Mouse (Mus musculus) lung, postnatal 25 days (tissue): Measurements from ENCODE around the gene 4931422A03Rik.
"Not testable (repeated sequence)": the region's sequence is repeated elsewhere in the genome, so short reads cannot be mapped to it uniquely, and the experiment has no call there.

Experiments used
- DNase-seq: peaks from one replicate; pipeline ENCODE4 v3.0.0; 2022; ENCODE audit warnings: low spot score

The 4931422A03Rik gene

DNA sequence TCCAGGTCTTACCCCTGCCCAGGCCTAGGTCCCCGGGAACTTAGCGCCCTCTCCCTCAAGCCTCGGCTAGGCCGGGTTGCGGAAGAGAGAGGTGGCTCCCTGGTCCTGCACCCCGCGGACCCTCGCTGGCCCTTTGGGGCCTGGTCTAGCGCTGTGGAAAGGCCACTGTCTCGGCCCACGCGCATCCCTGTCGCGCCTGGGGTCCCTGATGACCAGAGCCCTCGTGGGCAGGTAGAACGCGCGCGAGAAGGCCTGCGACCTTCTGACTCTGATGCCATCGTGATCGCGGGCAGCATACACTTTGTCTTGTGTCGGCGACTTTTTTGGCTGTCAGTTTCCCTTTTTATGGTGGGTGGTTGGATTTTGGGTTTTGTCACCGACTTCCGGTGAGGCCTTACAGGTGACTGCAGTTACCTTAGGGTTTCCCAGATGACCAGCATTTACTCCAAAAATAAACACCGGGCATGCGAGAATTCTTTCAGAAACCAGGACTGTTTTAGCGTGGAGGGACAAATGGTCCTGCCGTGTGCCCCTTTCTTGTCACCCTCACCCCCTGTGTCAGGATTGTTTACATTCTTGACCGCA lies at the start of gene 4931422A03Rik:
4931422A03Rik (minus strand) TSS at position 223 of the 585 bp plus-strand sequence.
- no peak for DNase-seq

DNA sequence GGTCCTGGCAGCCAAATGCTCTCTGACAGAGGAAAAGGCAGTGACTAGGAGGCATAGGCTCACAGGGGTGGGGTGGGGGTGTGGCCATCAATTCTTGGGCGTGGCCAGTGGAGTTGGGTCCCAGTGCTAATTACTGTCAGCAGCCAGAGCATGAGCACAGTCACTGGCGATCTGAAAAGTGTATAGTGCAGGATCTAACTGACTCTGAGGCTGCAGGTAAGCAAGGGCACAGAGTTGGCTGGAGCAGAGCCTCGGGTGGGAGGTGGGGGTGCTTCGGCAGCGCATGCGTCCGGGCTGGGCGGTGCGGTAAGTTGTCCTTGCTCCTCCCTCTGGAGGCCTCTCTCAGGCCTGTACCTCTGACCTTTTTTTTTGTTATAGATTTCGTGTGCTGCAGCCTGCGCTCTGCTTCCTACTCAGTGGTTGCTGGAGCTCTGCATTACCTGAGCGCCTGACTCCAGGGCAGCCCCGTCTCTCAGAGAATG lies 41.6 kb upstream of the 4931422A03Rik start, which contains the start of gene Cd59b:
Cd59b (plus strand) TSS at position 146 of the 482 bp plus-strand sequence.
- peak; percentile 37 for DNase-seq

- DNase-seq: not testable (repeated sequence)
Observed at GRCm38 (mm10) chr2:104068450-104068849, 40.3 kb upstream of the 4931422A03Rik start, which contains the start of gene Gm10799. TSS of gene Gm10799 (minus strand) at chr2:104068550.

- DNase-seq: not testable (repeated sequence)
Observed at GRCm38 (mm10) chr2:104065526-104065925, 37.4 kb upstream of the 4931422A03Rik start, which contains the start of gene Gm10912. TSS of gene Gm10912 (plus strand) at chr2:104065826.

DNA sequence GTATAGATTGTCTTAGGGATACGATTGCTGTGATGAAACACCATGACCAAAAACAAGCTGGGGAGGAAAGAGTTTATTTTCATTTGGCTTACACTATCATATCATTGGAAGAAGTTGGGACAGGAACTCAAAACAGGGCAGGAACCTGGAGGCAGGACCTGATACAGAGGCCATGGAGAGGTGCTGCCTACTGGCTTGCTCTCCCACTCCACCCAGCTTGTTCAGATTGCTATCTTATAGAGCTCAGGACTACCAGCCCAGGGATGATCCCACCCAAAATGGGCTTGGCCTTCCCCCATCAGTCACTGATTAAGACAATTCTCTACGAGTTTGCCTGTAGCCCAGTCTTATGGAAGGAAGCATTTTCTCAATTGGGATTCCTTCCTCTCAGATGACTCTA lies 36.0 kb upstream of the 4931422A03Rik start:
- no peak for DNase-seq

DNA sequence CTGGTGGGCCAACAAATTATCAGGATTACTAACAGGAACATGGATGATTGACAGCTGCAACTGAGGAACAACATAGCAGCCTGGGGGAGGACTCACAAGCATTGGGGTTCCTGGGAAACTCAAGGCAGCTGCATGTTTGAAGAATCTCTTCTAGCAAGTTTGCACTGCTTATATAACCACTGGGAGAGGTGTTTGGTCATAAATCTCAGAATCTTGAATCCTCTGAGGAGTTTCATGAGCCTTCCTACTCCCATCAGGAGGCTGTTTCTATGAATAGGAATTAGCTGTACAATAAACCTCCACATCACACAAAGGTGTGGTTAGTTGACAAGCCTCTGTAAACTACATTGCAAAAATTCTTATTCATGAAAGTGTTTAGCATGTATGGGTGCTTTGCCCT lies 34.5 kb upstream of the 4931422A03Rik start:
- no peak for DNase-seq

DNA sequence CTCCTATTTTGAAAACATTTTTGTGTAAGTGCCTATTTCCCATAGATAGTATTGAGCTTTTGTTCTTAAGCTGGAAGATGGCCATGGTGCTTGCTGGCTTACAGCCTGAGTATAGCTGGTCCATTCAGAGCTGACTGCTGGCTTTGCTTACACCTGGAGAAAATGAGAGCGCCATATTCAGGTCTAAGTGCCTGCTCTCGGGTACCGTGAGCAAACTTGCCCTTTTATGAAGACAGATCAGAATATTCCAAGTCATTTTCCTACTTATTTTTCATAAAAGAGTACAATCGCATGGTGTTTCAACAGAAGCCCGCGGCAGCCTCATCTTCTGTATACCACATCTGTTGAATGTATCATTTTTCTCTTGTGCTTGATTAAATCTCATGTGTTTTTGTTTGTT lies 32.8 kb upstream of the 4931422A03Rik start:
- DNase-seq: no peak

DNA sequence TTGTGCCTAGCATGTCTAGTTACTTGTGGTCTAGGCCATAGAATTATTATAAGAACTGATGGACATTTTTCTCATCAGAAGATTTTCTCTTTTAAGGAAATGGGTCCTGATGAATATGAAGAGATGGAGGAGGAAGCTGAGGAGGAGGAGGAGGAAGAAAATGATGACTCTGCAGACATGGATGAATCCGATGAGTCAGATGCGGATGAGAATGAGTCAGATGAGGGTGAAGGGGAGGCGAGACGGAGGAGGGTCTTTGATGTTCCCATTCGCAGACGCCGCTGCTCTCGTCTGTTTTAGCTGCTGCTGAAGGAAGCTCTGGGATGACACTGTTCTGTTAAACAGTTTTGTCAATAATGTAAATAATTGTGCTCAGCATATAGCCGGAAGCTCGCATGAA lies 31.6 kb upstream of the 4931422A03Rik start:
- no peak for DNase-seq

GRCm38 (mm10) chr2:104058954-104059353 lies 30.8 kb upstream of the 4931422A03Rik start:
- DNase-seq: no peak

GRCm38 (mm10) chr2:104058381-104058780 lies 30.2 kb upstream of the 4931422A03Rik start:
- DNase-seq: no peak

GRCm38 (mm10) chr2:104044479-104045080 lies 16.4 kb upstream of the 4931422A03Rik start:
- DNase-seq: no peak

- peak; percentile 30 for DNase-seq
Observed at GRCm38 (mm10) chr2:104043624-104044478, 15.7 kb upstream of the 4931422A03Rik start.

GRCm38 (mm10) chr2:104042766-104043165 lies 14.6 kb upstream of the 4931422A03Rik start:
- DNase-seq: no peak

- no peak for DNase-seq
Observed at GRCm38 (mm10) chr2:104041632-104042031, 13.5 kb upstream of the 4931422A03Rik start.

DNA sequence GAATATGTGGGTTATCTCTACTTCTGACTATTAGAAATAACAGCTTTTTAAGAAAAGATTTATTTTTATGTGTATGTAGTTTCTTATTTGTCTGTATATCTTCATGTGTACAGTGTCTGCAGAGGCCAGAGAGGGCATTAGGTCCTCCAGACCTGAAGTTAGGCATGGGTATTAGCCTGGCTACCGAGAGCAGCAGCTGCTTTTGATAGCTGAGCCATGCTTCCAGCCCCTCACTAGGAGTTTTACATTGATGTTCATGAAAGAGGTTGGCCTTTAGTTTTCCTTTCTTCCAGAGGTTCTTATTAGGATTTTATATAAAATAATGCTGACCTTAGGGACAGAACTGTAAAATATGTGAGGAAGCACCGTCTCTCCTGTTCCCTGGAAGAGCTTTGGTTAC lies 10.1 kb upstream of the 4931422A03Rik start:
- DNase-seq: no peak

DNA sequence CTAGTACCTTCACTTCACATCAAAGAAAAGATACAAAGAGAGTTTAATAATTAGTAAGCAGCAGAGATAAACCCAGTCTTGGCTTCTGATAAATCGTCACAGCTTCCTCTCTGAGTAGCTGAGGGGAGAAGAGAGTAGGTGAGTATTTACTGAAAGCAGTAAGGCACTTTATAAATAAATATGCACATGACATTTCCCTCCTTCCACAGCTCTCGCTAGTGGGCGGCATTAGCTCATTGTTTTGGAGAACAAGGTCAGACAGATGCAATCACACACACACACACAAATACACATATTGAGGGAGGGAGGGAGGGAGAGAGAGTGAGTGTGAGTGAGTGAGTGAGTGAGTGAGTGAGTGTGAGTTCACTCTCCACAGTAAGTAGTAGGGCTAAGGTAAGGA lies 8.2 kb upstream of the 4931422A03Rik start:
- no peak for DNase-seq

DNA sequence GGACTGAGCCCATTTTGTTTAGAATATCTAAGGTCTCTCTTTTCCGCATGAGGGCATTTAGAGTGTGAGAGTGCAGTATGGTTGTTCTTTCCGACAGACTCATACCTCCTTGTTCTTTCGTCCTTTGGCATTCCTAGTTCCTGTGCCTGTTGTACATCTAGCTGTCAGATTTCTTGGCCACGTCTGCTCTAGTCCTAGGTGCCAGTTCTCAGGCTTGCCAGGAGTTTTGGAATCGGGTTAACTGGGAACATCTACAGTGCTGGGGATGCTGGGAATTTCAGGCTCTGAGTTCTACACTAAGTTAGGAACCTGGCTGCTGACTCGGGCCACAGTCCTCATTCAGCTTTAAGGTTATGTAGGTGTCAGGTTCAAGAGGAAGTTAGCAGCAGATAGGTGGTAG lies 7.4 kb upstream of the 4931422A03Rik start:
- DNase-seq: no peak

DNA sequence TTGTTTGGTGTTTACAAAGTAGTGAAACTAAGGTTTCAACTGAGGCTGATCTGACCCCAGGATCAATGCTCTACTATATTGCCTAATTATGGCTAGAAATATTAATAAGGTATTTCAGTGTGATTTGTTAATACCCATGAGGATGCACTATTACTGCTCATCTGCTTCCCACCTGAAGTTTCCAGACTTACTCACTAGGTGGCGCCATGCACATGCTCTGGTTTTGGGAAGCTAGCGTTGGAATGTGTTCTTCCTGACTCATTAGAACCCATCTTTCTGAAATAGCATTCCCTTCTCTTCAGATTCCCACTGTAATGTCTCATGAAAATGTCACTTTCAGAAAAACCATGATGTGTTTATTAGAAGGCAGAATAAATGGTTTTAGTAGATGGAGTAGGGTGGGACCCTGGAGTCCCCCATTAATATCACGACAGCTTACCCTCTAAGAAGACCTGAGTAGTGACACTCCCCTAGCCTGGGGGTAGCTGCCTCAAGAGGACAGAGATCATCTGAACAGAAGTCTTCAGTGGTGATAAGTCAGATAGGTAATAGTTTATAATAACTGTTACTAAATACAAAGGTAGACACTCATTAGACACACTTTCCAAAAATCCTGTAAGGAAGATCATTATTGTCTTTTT lies 6.8 kb upstream of the 4931422A03Rik start:
- peak; percentile 66 for DNase-seq

- no peak for DNase-seq
Observed at GRCm38 (mm10) chr2:104032056-104032455, 3.9 kb upstream of the 4931422A03Rik start.

DNA sequence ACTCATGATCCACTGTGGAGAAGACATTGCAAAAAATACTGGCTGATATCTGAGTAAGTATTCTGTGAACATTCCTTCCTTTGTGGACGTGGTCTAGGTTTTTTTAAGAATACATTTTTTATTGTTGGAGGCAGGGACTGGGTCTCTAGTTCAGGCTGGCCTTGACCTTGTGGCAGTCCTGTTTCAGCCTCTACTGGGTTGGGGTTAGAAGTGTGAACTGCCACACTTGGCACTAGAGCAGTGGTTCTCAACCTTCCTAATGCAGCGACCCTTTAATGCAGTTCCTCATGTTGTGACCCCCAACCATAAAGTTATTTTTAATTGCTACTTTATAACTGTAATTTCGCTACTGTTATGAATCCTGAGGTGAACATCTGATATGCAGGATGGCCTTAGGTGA lies 2.2 kb upstream of the 4931422A03Rik start:
- DNase-seq: no peak

- DNase-seq: no peak
Observed at GRCm38 (mm10) chr2:104029074-104029473, 913 bp upstream of the 4931422A03Rik start.
